Mouse (Mus musculus): ENCODE measurements at regions not wholly inside any gene's neighbourhood (a gene's known extent, or its start where the extent isn't known, plus 50 kb on each side); places are given as distances from the start of the nearest gene placed in this dataset.

GRCm38 (mm10) chr13:46222031-46222430, 51.5 kb upstream of the Stmnd1 start:
- intact Hi-C loops (cut with DNase I): no loop called here

DNA sequence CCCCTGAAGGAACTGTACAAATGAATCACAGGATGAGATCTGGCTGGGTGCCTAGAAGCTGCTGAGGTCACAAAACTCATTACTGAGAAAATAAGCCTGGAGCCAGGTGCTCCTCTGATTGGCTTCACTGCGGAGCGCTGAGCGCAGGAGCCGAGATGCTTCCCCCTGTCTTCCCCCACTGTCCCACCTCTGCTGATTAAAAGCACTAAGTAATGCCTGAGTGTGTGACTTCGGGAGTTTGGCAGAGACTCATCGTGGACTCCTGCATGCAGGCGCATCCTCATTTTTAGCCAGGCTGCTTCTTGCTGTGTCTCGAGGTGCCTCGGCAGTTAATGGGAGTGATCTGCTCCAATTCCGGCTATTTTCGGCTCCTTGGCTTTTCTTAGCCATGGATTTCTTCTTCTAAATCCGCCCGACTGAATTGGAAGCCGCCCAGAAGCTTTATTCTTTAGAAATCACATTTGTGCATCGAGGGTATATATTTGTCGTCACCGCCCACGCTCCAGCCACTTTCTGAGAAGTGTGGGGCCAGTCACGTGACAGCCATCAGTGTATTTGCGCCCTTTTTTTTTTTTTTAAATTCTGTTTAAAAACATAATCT, 55.3 kb upstream of the Stmnd1 start:
- intact Hi-C loops (cut with DNase I): no loop called here

GRCm38 (mm10) chr13:46216954-46217838, 56.3 kb upstream of the Stmnd1 start:
- intact Hi-C loops (cut with DNase I): no loop called here

GRCm38 (mm10) chr13:46203551-46203950, 70.0 kb upstream of the Stmnd1 start:
- intact Hi-C loops (cut with DNase I): no loop called here

- intact Hi-C loops (cut with DNase I): no loop called here
Measured at GRCm38 (mm10) chr13:46202586-46202985, 70.9 kb upstream of the Stmnd1 start.

DNA sequence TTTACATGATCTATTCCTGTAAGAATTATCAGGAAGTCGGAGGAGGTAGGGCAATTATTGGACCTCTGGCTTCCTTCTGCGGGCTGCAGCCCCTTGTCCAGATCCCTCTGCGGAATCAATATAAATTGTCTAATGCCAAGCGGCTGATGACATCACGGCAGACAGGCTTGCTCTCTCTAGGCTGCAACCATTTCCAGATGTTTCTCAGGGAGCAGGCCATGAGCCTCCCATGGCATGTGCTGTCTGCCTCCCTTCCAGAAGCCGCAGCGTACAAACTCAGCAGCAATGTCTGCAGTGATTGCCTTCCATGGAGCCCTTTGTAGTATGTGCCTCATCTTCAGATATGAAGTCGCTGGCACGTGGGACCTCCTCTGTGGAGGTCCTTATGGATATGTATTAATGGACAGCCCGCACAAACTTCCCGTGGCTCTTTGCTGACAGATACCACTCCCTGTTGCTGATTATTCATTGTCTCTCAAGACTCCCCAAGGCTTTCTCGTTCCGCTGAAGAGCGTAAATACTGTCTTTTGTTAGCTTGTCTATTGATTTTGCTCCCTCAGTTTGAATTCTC, 72.4 kb upstream of the Stmnd1 start:
- intact Hi-C loops (cut with DNase I): no loop called here

DNA sequence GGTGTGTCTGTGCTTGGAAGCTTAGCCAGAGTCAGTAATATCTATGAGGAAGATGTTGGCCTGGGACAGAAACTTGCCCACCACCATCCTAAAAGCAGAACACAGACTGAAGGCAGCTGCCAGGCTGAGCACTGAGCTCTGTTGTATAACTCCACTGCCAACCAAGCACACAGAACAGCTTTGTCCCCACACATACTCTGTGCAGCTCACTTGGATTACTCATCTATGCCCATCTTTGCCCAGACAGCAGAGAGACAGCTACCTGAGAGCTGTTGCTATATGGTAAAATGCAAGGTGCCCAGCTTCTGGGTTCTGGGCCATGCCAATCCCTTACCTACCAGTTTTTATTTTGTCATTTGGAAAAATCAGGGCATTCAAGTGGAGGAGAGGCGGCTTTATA, 80.4 kb upstream of the Stmnd1 start:
- intact Hi-C loops (cut with DNase I): no loop called here

DNA sequence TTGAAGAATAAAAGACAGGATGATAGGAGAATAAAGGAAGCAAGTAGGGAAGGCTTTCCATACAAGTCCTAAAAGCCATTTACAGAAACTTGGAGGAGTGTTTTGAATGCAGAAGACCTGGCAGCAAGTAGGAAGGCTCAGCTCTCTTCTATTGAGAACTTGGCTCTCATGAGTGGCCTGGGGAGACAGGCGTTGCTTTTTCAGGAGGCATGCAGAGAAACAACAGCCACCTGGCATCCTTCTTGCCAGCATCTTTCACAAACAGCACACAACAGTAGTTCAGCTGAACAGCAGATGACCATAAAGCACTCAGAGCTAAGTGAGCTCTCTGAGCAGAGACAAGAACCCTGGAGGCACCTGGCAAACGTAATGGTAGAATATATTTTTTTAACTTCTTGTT, 83.8 kb upstream of the Stmnd1 start:
- intact Hi-C loops (cut with DNase I): no loop called here

DNA sequence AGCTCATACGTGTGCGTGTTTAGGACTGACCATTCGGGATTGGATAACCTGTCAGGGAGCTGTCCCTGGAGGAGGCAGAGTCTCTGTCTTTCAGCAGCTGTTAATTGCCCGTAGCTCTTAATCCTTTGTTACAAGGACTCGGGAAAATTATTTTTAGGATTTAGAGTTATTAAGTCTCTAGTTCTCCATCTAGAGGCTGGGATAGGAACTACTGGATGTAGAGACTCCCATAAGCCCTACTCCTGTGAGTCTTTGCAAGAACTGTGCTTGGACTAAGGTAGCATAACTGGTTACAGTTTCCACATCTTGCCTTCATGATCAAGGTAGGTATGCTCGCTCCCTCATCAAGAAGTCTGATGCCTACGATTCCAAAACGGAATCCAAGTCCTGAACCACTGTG, 90.7 kb upstream of the Stmnd1 start:
- intact Hi-C loops (cut with DNase I): no loop called here

GRCm38 (mm10) chr13:46180606-46181133, 92.9 kb upstream of the Stmnd1 start:
- intact Hi-C loops (cut with DNase I): no loop called here

- intact Hi-C loops (cut with DNase I): no loop called here
Measured at GRCm38 (mm10) chr13:46179916-46180315, 93.6 kb upstream of the Stmnd1 start.

GRCm38 (mm10) chr13:46173103-46173502, 100.4 kb upstream of the Stmnd1 start:
- intact Hi-C loops (cut with DNase I): no loop called here

GRCm38 (mm10) chr13:46162025-46162374, 111.5 kb upstream of the Stmnd1 start:
- intact Hi-C loops (cut with DNase I): loop anchor here (5.0 kb wide), 2 partner anchors 185 to 625 kb away; no protein-coding TSS in a partner anchor

DNA sequence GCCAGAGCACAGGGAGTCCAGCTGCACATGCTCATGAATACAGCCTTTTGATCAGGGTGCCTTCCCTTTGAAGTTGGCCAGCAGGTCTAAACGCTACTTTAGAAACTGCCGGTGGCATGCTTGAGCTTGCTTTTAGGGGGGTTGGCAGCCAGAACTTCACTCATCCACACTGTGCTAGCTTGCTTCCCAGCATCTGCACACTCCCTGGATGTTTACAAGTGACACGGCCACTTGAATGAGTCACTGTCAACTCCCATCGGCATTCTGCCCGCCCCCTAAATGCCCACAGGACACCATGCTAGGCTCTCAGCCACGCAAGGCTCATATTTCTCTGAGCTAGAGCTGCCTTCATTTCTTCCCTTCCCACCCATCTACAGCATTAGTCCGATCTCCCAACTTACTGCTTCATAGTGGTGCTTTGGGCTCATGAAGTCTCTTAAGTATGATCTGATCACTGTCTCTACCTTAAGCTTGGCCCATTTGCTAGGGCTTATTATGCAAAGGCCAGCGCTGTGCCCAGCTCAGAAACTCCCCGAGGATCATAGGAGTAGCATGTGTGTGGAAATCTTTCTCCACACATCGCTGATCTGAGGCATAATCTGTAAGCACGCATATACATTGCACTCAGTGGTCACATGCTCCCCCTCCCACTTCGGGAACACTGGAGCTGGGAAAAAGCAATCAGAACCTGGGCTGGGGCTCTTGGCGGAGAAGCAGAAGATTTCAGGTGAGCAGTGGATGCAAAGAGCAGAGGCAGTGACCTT, 112.1 kb upstream of the Stmnd1 start:
- intact Hi-C loops (cut with DNase I): loop anchor here (5.0 kb wide), 2 partner anchors 184 to 624 kb away; no protein-coding TSS in a partner anchor

DNA sequence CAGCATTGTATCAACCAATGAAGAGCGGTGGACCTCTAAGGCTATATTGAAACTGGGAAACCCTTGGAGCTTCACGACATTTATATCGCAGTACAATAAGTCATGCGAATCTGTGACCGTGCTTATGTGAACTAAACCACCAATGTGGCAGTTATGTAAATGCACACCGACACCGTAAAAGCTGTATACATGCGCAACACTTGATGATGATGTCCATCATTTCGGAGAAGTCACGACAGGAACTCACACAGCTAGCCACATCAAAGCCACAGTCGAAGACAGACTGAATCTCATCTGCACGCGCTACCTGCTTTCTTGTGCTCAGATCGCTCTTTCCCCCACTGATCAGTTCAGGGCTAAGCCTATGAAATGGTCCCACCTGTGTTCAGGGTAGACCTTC, 114.2 kb upstream of the Stmnd1 start:
- intact Hi-C loops (cut with DNase I): no loop called here

DNA sequence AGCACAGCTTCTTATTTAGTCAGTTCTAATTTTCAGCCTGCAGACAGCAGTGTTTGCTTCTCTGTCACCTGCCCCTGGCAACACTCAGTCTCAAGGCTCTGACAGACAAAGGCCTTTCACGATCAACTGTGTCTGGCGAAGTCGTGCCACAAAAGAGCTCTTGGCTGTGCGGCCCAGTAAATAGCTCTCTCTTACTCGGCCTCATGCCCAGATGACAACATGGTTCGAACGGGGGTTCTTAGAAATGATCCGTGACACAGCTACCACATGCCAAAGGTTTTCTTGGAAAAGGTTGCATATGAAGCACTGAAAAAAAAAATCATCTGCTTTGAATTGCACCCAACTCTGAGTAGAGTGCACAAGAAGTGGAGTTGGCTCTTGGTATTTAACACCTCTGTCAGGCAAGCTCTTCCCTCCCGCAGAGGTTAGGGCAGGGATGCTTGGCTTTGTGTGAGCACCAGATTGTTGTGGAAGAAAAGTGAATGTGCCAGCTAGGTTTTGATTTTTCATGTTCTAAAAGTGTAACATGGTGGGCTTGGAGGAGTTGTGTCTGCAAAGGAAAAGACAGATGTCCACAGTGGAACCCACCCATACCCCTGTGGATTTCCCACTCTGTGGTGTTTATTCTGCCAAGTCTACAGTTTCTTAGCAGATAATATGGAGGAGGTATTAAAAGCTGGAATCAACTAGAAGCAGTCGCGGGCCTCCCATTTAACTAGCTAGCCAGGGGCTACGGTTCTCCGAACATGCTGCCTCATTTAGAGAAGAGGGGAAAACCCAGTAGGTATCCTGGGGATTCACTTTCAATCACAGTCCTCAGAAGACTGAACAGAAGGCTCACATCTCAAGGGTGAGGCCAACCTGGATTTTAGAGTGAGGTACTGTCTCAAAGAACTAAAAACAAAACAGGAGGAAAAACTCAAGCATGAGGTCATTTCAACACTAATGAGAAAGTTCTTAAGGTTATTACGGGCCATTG, 120.0 kb upstream of the Stmnd1 start:
- intact Hi-C loops (cut with DNase I): no loop called here

GRCm38 (mm10) chr13:46140006-46140405, 133.5 kb upstream of the Stmnd1 start:
- intact Hi-C loops (cut with DNase I): no loop called here

- intact Hi-C loops (cut with DNase I): no loop called here
Measured at GRCm38 (mm10) chr13:46139251-46139650, 134.3 kb upstream of the Stmnd1 start.

DNA sequence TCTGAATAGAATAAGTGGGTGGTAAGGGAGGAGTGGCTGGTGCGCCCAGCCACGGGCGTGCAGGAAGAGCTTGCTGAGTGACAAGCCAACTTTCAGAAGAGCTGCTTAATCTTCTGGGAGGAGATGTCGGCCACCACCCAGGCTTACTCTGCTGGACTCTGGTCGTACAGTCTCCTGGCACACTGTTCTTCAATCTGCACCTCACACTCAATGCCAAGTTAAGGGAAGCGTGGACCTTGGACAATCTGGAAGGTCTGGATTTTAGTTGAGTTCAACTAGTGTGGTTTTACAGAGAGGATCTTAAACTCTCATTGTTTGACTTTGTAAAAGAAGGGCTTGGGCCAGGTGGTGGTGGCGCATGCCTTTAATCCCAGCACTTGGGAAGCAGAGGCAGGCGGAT, 138.1 kb upstream of the Stmnd1 start:
- intact Hi-C loops (cut with DNase I): no loop called here

DNA sequence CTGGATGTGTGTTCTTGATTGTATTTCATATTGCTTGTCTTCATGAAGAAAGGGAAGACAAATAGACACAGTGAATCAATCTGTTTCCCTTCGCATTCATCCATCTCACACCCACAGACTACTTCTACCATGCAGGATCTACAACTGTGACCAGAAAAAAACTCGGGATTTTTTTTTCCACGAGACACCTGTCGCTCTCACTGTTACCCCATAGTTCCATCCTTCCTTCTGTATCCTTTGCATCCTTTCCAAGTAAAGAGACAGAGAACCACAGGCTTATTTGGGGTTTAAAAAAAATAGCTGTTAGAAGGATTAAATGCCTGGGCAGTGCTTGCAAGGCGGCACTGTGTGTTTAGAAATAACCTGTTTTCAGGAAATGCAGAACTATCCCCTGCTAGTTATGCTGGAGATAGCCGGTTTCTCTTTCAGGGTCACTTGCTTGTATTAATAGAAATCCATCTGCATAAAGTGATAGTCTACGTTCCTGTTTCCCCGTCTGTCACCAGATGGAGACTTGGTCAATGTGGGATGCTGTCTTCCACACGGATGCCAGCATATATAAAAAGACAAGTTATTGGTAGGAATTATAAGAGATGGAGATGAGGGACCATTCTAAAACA, 144.2 kb upstream of the Stmnd1 start:
- intact Hi-C loops (cut with DNase I): no loop called here
